8 mouse cellular contexts compared by ENCODE assay signal in genomic region chr5:137530075-137530474, GRCm38 (mm10). TPM values are rescaled to one million over a fixed set of nuclear protein-coding genes. Genes with fewer than 3 reads are reported as not detected.
DNase-seq lines count a peak whose midpoint lies in the region; ATAC-seq lines count a peak whose summit lies in the region.

No protein-coding gene starts in this region.

- peaks cover 14% of the 10 kb centered on the region; the same call in 1 of the 2 replicates for H3K4me1 ChIP-seq in neural tube, embryonic 11.5 days (ENCODE audit: control insufficient read depth, insufficient read depth, low read length)
- H3K4me1 ChIP-seq in limb, embryonic 15.5 days = peaks cover 45% of the 10 kb centered on the region
- H3K4me1 ChIP-seq in stomach, embryonic 15.5 days = peaks cover 24% of the 10 kb centered on the region

- no peak for ATAC-seq in neural tube, embryonic 11.5 days (ENCODE audit: insufficient read depth, low FRiP score, low TSS enrichment)
- ATAC-seq in limb, embryonic 15.5 days (ENCODE audit: insufficient number of reproducible peaks, low FRiP score, low TSS enrichment, low read depth) = no peak
- ATAC-seq in stomach, embryonic 15.5 days (ENCODE audit: insufficient read depth, low FRiP score, low read depth) = no peak

- no peaks in the 10 kb centered on the region for H3K9me3 ChIP-seq in neural tube, embryonic 11.5 days (ENCODE audit: control insufficient read depth, low read length)
- no peaks in the 10 kb centered on the region for H3K9me3 ChIP-seq in limb, embryonic 15.5 days
- no peaks in the 10 kb centered on the region for H3K9me3 ChIP-seq in stomach, embryonic 15.5 days

- H3K27ac ChIP-seq in neural tube, embryonic 11.5 days (ENCODE audit: low read depth, low read length) = peak overlapping the region; percentile 94
- H3K27ac ChIP-seq in limb, embryonic 15.5 days = peak overlapping the region; percentile 96
- peak overlapping the region; percentile 95 for H3K27ac ChIP-seq in stomach, embryonic 15.5 days

- 80% methylated on average over 8 of the region's 8 CpGs for WGBS in neural tube, embryonic 11.5 days
- WGBS in limb, embryonic 15.5 days = 67% methylated on average over 8 of the region's 8 CpGs
- WGBS in stomach, embryonic 15.5 days = 72% methylated on average over 8 of the region's 8 CpGs

- peak overlapping the region; percentile 89 for H3K4me3 ChIP-seq in neural tube, embryonic 11.5 days (ENCODE audit: low read depth, low read length)
- peak overlapping the region; percentile 85 for H3K4me3 ChIP-seq in limb, embryonic 15.5 days
- H3K4me3 ChIP-seq in stomach, embryonic 15.5 days (replicated peaks) = peak overlapping the region; percentile 81

- H3K36me3 ChIP-seq in neural tube, embryonic 11.5 days (ENCODE audit: control insufficient read depth, insufficient read depth, low read length) = peaks cover 20% of the 10 kb centered on the region
- H3K36me3 ChIP-seq in limb, embryonic 15.5 days = peaks cover 47% of the 10 kb centered on the region
- peaks cover 32% of the 10 kb centered on the region for H3K36me3 ChIP-seq in stomach, embryonic 15.5 days

- peak overlapping the region; percentile 93 for H3K9ac ChIP-seq in neural tube, embryonic 11.5 days (ENCODE audit: low read length)
- peak overlapping the region; percentile 82; the same call in 1 of the 2 replicates for H3K9ac ChIP-seq in limb, embryonic 15.5 days
- no peak overlapping the region for H3K9ac ChIP-seq in stomach, embryonic 15.5 days

- H3K27me3 ChIP-seq in neural tube, embryonic 11.5 days (ENCODE audit: control insufficient read depth, insufficient read depth, low read length) = no peaks in the 10 kb centered on the region
- H3K27me3 ChIP-seq in limb, embryonic 15.5 days = no peaks in the 10 kb centered on the region
- no peaks in the 10 kb centered on the region for H3K27me3 ChIP-seq in stomach, embryonic 15.5 days (replicated peaks)

- peak overlapping the region; percentile 69 for H3K4me2 ChIP-seq in neural tube, embryonic 11.5 days (ENCODE audit: low read depth)
- H3K4me2 ChIP-seq in limb, embryonic 15.5 days = peak overlapping the region; percentile 71
- peak overlapping the region; percentile 83 for H3K4me2 ChIP-seq in stomach, embryonic 15.5 days

- peak; percentile 47 for DNase-seq in cerebellum, adult 11-12 months
- DNase-seq in cerebellum, postnatal 4 days (ENCODE audit: low spot score in 2 of 2) = no peak
- DNase-seq in neural tube, embryonic 11.5 days (ENCODE audit: low spot score) = no peak
- DNase-seq in neural tube, embryonic 10.5 days (ENCODE audit: extremely low spot score, low spot score) = no peak
- no peak for DNase-seq in urinary bladder, adult 2 months (ENCODE audit: low spot score)
- no peak for DNase-seq in thymus, adult 18-20 months

RNA-seq across cellular contexts. Expression of gene Epo, which starts 3.0 kb away (rescaled TPM):
- polyA plus RNA-seq in neural tube, embryonic 11.5 days (2014; fragmentation: Nextera tagmentation; extraction: Ambion mirVana) = 0.34 and 0.51 TPM in 2 replicates
- polyA plus RNA-seq in limb, embryonic 15.5 days (2015; fragmentation: Nextera tagmentation; extraction: Ambion mirVana) = 0.26 TPM in 1 of 2 replicates, not detected in the other
- polyA plus RNA-seq in stomach, embryonic 15.5 days (2015; fragmentation: Nextera tagmentation; extraction: Ambion mirVana) = not detected in 2 replicates
- polyA plus RNA-seq in urinary bladder, adult 2 months (2012; rRNA removed) = not detected in 2 replicates

RNA-seq across cellular contexts. Expression of gene Gnb2, which starts 3.2 kb away (rescaled TPM):
- 449 and 479 TPM in 2 replicates for polyA plus RNA-seq in neural tube, embryonic 11.5 days (2014; fragmentation: Nextera tagmentation; extraction: Ambion mirVana)
- 350 and 394 TPM in 2 replicates for polyA plus RNA-seq in limb, embryonic 15.5 days (2015; fragmentation: Nextera tagmentation; extraction: Ambion mirVana)
- polyA plus RNA-seq in stomach, embryonic 15.5 days (2015; fragmentation: Nextera tagmentation; extraction: Ambion mirVana) = 359 and 366 TPM in 2 replicates
- polyA plus RNA-seq in urinary bladder, adult 2 months (2012; rRNA removed) = 363 and 433 TPM in 2 replicates

RNA-seq across cellular contexts. Expression of gene Gigyf1, which starts 11.7 kb away (rescaled TPM):
- 9.5 and 10.6 TPM in 2 replicates for polyA plus RNA-seq in neural tube, embryonic 11.5 days (2014; fragmentation: Nextera tagmentation; extraction: Ambion mirVana)
- 10.3 and 12.0 TPM in 2 replicates for polyA plus RNA-seq in limb, embryonic 15.5 days (2015; fragmentation: Nextera tagmentation; extraction: Ambion mirVana)
- 10.2 and 12.2 TPM in 2 replicates for polyA plus RNA-seq in stomach, embryonic 15.5 days (2015; fragmentation: Nextera tagmentation; extraction: Ambion mirVana)
- polyA plus RNA-seq in urinary bladder, adult 2 months (2012; rRNA removed) = 32.4 and 34.7 TPM in 2 replicates

RNA-seq across cellular contexts. Expression of gene Actl6b, which starts 23.2 kb away (rescaled TPM):
- 38.6 and 40.0 TPM in 2 replicates for polyA plus RNA-seq in neural tube, embryonic 11.5 days (2014; fragmentation: Nextera tagmentation; extraction: Ambion mirVana)
- polyA plus RNA-seq in limb, embryonic 15.5 days (2015; fragmentation: Nextera tagmentation; extraction: Ambion mirVana) = 0.35 and 0.36 TPM in 2 replicates
- 4.5 and 5.1 TPM in 2 replicates for polyA plus RNA-seq in stomach, embryonic 15.5 days (2015; fragmentation: Nextera tagmentation; extraction: Ambion mirVana)
- 0.06 TPM in 1 of 2 replicates, not detected in the other for polyA plus RNA-seq in urinary bladder, adult 2 months (2012; rRNA removed)

RNA-seq across cellular contexts. Expression of gene Pop7, which starts 27.8 kb away (rescaled TPM):
- 53.9 and 57.9 TPM in 2 replicates for polyA plus RNA-seq in neural tube, embryonic 11.5 days (2014; fragmentation: Nextera tagmentation; extraction: Ambion mirVana)
- 46.5 and 46.7 TPM in 2 replicates for polyA plus RNA-seq in limb, embryonic 15.5 days (2015; fragmentation: Nextera tagmentation; extraction: Ambion mirVana)
- 52.4 and 54.6 TPM in 2 replicates for polyA plus RNA-seq in stomach, embryonic 15.5 days (2015; fragmentation: Nextera tagmentation; extraction: Ambion mirVana)
- polyA plus RNA-seq in urinary bladder, adult 2 months (2012; rRNA removed) = 23.4 and 29.6 TPM in 2 replicates
